Mouse (Mus musculus) liver, adult (tissue): Measurements from ENCODE around the gene Zfp770.

Experiments
- GATA4 ChIP-seq: IDR thresholded peaks from 2 replicates; pipeline ENCODE4 v1.6.1; 2014; ENCODE audit warnings: mild to moderate bottlenecking, low read length; ENCODE audit not compliant: insufficient replicate concordance

Zfp770 gene

DNA sequence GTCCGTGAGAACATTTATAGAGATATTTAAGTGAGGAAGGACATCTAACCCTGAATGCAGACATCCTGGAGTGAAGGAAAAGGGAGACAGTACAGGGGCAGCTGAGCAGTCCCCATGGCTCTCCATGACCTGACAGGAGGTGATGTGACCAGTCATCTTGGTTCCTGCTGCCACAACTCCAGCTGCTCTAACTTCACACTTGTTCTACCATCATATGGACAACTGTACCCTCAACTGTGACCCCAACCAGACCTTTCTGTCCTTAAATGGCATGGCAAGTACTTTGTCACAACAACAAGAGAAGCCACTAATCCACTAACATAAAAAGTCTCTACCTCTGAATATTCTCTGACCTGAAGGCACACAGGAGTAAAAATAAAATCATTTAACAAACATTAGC is 39.3 kb downstream of the Zfp770 start:
- no peak for TF ChIP-seq GATA4

GRCm38 (mm10) chr2:114157345-114157744 is 43.9 kb downstream of the Zfp770 start:
- TF ChIP-seq GATA4, result no peak

DNA sequence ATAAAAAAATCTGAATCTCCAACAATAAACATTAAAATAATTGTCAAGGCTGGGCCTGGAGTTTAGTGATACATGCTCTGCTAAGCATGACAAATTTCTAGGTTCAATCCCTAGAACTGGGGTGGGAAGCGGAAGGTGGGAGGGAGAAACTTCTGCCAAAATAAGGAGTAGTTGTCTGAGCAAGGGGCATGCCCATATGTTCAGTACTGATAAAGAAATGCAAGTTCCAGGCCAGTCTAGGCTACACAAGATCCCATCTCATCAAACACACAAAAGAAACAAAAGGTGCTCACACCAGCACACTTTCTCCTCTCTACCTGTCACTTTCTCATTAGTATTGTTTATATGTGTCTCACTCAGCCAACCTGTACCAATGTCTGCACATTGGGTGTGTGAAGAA is 44.6 kb downstream of the Zfp770 start:
- no peak for TF ChIP-seq GATA4

DNA sequence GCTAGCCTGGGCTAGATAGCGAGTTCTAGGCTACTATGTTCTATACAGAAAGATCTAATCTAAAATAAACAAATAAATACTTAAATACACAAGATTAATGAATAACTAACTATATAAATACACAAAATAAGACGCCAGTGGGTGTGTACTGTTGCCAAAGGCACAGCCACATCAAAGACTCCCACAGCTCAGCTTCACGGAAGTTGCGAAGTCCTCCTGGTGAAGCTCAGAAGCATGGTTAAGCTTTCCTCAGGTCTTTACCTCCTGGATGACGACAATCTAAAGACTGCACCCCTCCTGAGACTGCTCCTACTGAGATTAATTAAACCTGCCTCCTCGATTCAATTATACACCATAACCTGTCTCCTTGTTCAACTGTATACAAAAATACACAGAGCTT is 48.0 kb downstream of the Zfp770 start:
- TF ChIP-seq GATA4, result no peak

DNA sequence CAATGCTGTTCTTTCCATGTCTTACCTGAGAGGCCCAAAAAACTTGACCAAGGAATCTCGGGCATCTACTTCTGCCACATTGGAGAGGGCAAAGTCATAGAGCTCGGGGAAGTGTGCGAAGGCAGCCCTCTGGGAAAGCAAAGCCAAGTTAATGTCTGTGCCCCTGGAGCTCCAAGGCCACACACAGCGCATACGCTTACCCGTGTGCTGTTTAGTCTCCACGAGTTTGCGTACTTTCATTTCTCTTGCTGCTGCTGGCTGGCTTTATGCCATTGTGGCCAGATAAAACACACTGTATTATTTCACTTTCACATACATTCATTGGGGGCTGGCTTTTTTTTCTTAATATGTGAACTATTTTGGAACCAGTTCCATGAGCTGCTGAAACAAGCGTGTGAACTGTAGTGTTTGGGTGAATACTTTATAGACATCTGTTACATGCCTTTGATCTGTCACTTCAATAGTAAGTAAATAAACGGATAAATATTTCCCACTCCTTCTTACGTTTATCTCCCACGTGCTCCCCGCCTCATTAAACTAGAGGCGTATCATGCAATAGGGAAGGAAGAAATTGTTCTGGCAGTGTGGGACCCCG is 54.3 kb downstream of the Zfp770 start:
- no peak for TF ChIP-seq GATA4

GRCm38 (mm10) chr2:114145315-114145801 is 55.9 kb downstream of the Zfp770 start:
- no peak for TF ChIP-seq GATA4

- TF ChIP-seq GATA4, result no peak
These were observed 56.4 kb downstream of the Zfp770 start for GRCm38 (mm10) chr2:114144915-114145314.

DNA sequence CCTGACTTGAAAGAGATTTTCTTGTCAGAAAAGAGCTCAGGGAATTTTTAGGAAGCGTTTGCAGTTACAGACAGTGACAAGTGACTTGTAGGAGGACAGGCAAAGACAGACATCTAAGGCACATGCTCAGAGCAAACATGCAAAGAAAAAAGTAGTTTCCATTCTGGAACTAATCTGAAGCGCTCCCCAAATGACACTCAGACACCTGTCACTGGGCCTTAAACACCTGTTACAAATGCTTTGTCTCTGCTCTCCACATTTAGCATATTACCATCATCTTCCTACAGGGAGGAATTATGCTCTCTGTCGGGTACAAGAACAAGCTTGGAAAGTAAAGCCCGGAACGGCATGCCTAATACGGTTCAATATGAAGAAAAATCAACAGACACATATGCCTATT is 57.4 kb downstream of the Zfp770 start:
- no peak for TF ChIP-seq GATA4
